Mouse (Mus musculus): ENCODE results near the gene Ddi2.

- no peak for TF ChIP-seq CTCF (IDR thresholded peaks at IDR 0.05; ENCODE audit: borderline replicate concordance, insufficient read depth, low read depth, low read length)
- no peak for TF ChIP-seq POLR2A (IDR thresholded peaks at IDR 0.05; ENCODE audit: borderline replicate concordance, insufficient read depth, low read length)
Measured at GRCm38 (mm10) chr4:141765008-141765407, 41.8 kb upstream of the Ddi2 start.
